Mouse (Mus musculus) midbrain, embryonic 14.5 days (tissue): ENCODE data around the gene Myh13. TPM values are rescaled to one million over a fixed set of nuclear protein-coding genes. Genes with fewer than 3 reads are reported as not detected.

Experiments
- polyA plus RNA-seq: library from polyadenylated mRNA; unstranded; fragments of >200 nt; fragmentation: Nextera tagmentation; extraction: Ambion mirVana; gene quantifications from 2 replicates; pipeline ENCODE4 v1.2.1, GENCODE M21; 2014

Gene Myh13
- polyA plus RNA-seq, 1 experiment from 2014 or later: 0.24 TPM

Other genes with a start within 250 kb of the Myh13 start
- 0.12 and 0.18 TPM in 2 replicates for gene Myh3, start 243.4 kb upstream of the Myh13 start, polyA plus RNA-seq
- gene Myh2, start 150.6 kb upstream of the Myh13 start, polyA plus RNA-seq: 0.04 and 0.16 TPM in 2 replicates
- 0.08 and 0.14 TPM in 2 replicates for gene Myh1, start 121.6 kb upstream of the Myh13 start, polyA plus RNA-seq
- gene Myh4, start 83.6 kb upstream of the Myh13 start, polyA plus RNA-seq: 0.05 and 0.08 TPM in 2 replicates
- gene Myh8, start 44.5 kb upstream of the Myh13 start, polyA plus RNA-seq: 1.4 and 2.6 TPM in 2 replicates
- gene Gas7, start 133.8 kb downstream of the Myh13 start, polyA plus RNA-seq: 15.7 and 23.8 TPM in 2 replicates